Mouse (Mus musculus): ENCODE measurements around the gene Hyal3.

Gene Hyal3

GRCm38 (mm10) chr9:107634406-107635278, 54.0 kb downstream of the Hyal3 start:
- DNase-seq (ENCODE audit: low read depth, low spot score): no peak

GRCm38 (mm10) chr9:107635279-107636028, 54.8 kb downstream of the Hyal3 start, which contains the start of gene Gnai2:
Gene Gnai2 (minus strand): TSS chr9:107635367.
- peak; percentile 69 for DNase-seq (ENCODE audit: low read depth, low spot score)
